In the genomic region with DNA sequence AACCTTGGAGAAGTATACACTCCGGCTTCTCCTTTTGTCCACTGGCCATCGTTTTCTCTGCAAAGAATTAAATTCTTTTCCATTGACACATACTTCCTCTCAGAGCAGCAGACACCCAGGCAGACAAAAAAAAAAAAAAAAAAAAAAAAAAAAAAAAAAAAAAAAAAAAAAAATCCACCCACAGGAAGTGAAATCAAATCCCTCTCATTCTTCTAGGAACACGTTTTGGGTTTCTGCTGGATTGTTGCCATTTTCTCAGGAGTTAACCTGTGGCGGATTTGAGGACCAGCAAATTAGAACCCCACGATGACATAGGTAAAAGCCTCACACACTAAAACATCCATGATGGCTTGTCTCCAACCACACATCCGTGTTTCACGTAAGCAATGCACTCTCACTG, we compare ENCODE assay signal across 32 mouse cellular contexts. TPM values are rescaled to one million over a fixed set of nuclear protein-coding genes. Genes with fewer than 3 reads are reported as not detected.
DNase-seq lines count a peak whose midpoint lies in the region; ATAC-seq and TF ChIP-seq lines count a peak whose summit lies in the region.
"Had no signal": no experiment of that assay in that cellular context is flagged by ENCODE, and none has a peak within 500 bp of the region (broad histone marks: within the 10 kb centered on the region; RNA-seq: fewer than 3 reads in every experiment).

No protein-coding gene starts in this region.

- H3K27me3 ChIP-seq in heart, embryonic 10.5 days (ENCODE audit: insufficient read depth, poor library complexity, severe bottlenecking): no peaks in the 10 kb centered on the region
- H3K27me3 ChIP-seq in kidney, postnatal 0 days (ENCODE audit: insufficient read depth, low read length): no peaks in the 10 kb centered on the region
- H3K27me3 ChIP-seq in thymus, adult 2 months (ENCODE audit: control insufficient read depth, insufficient read depth, low read length): no peaks in the 10 kb centered on the region
- H3K27me3 ChIP-seq: embryonic facial prominence, embryonic 13.5 days; forebrain, embryonic 12.5 days; hindbrain, embryonic 12.5 days; intestine, embryonic 15.5 days; liver, embryonic 13.5 days; midbrain, embryonic 15.5 days; neural tube, embryonic 13.5 days; Patski had no signal

- DNase-seq in heart, embryonic 10.5 days (ENCODE audit: low spot score): peak; percentile 48
- DNase-seq in heart, postnatal 14 days: no peak
- peak; percentile 16 for DNase-seq in kidney, postnatal 0 days (ENCODE audit: low spot score)
- DNase-seq in kidney, postnatal 36 days: no peak
- peak; percentile 65 for DNase-seq in Muller cell, postnatal 12 days (ENCODE audit: inconsistent ontology term)
- DNase-seq in embryo, embryonic 10 days (ENCODE audit: low spot score): no peak
- DNase-seq in thymus, adult 2 months: no peak
- DNase-seq: adrenal gland, postnatal 10 days; cerebellum, adult 11 months; cerebellum, adult 9-10 months; cerebellum, postnatal 36 days; embryo, embryonic 11 days; gastrocnemius, postnatal 25 days; kidney, adult 2 months; layer of hippocampus, postnatal 36 days; left cerebral cortex, postnatal 4 days; liver, embryonic 13.5 days; lung, adult 18-20 months; lung, postnatal 4 days; right cerebral cortex, postnatal 4 days; thymus, postnatal 4 days had no signal

- H3K4me2 ChIP-seq in kidney, postnatal 0 days (ENCODE audit: low read length): no peak overlapping the region
- H3K4me2 ChIP-seq: embryonic facial prominence, embryonic 13.5 days; forebrain, embryonic 12.5 days; hindbrain, embryonic 12.5 days; intestine, embryonic 15.5 days; liver, embryonic 13.5 days; midbrain, embryonic 15.5 days; neural tube, embryonic 13.5 days had no signal

- no peaks in the 10 kb centered on the region for H3K36me3 ChIP-seq in heart, embryonic 10.5 days
- H3K36me3 ChIP-seq in kidney, postnatal 0 days (ENCODE audit: insufficient read depth, low read length): no peaks in the 10 kb centered on the region
- H3K36me3 ChIP-seq in thymus, adult 2 months (ENCODE audit: control insufficient read depth, insufficient read depth, low read length): no peaks in the 10 kb centered on the region
- H3K36me3 ChIP-seq: embryonic facial prominence, embryonic 13.5 days; forebrain, embryonic 12.5 days; hindbrain, embryonic 12.5 days; intestine, embryonic 15.5 days; liver, embryonic 13.5 days; midbrain, embryonic 15.5 days; neural tube, embryonic 13.5 days had no signal

- intact Hi-C loops in heart, postnatal 14 days (cut with DNase I): no loop called here

- no peak for TF ChIP-seq CTCF in kidney, postnatal 0 days (IDR thresholded peaks at IDR 0.05; ENCODE audit: low read depth)
- no peak for TF ChIP-seq CTCF in thymus, adult 2 months (IDR thresholded peaks at IDR 0.05; ENCODE audit: borderline replicate concordance, control insufficient read depth, extremely low read depth, insufficient read depth, low read length, poor library complexity)

- ATAC-seq in kidney, postnatal 0 days (replicated peaks; ENCODE audit: low FRiP score, low read depth): no peak
- ATAC-seq: CD4-positive, CD25-positive, alpha-beta regulatory T cell, adult 4 months; hindbrain, postnatal 0 days; intestine, embryonic 15.5 days; lung, postnatal 0 days; midbrain, embryonic 15.5 days; Patski had no signal

- WGBS in heart, embryonic 10.5 days: 61% methylated on average over 7 of the region's 7 CpGs
- 52% methylated on average over 7 of the region's 7 CpGs for WGBS in kidney, postnatal 0 days
- WGBS in thymus, adult 2 months: 62% methylated on average over 7 of the region's 7 CpGs

- TF ChIP-seq POLR2A in thymus, adult 2 months (IDR thresholded peaks at IDR 0.05; ENCODE audit: control insufficient read depth, extremely low read depth, insufficient read depth, low read length, poor library complexity): no peak

- H3K4me3 ChIP-seq in heart, embryonic 10.5 days: no peak overlapping the region
- no peak overlapping the region for H3K4me3 ChIP-seq in kidney, postnatal 0 days (replicated peaks; ENCODE audit: low read depth, low read length)
- H3K4me3 ChIP-seq in thymus, adult 2 months (ENCODE audit: control insufficient read depth, insufficient read depth, low read length): no peak overlapping the region
- H3K4me3 ChIP-seq: embryonic facial prominence, embryonic 13.5 days; erythroblast, embryonic 14.5 days; forebrain, embryonic 12.5 days; hindbrain, embryonic 12.5 days; intestine, embryonic 15.5 days; liver, embryonic 13.5 days; midbrain, embryonic 15.5 days; neural tube, embryonic 13.5 days had no signal

- 0 out of 2 replicates have a peak, but pooled peaks cover 2% of the 10 kb centered on the region for H3K4me1 ChIP-seq in heart, embryonic 10.5 days
- no peaks in the 10 kb centered on the region for H3K4me1 ChIP-seq in kidney, postnatal 0 days (replicated peaks; ENCODE audit: insufficient read depth, low read length)
- H3K4me1 ChIP-seq in thymus, adult 2 months (replicated peaks; ENCODE audit: control insufficient read depth, insufficient read depth, low read length): no peaks in the 10 kb centered on the region
- H3K4me1 ChIP-seq: embryonic facial prominence, embryonic 13.5 days; forebrain, embryonic 12.5 days; hindbrain, embryonic 12.5 days; intestine, embryonic 15.5 days; liver, embryonic 13.5 days; midbrain, embryonic 15.5 days; neural tube, embryonic 13.5 days had no signal

- no peaks in the 10 kb centered on the region for H3K9me3 ChIP-seq in heart, embryonic 10.5 days
- H3K9me3 ChIP-seq in kidney, postnatal 0 days (replicated peaks; ENCODE audit: low read length): no peaks in the 10 kb centered on the region
- H3K9me3 ChIP-seq: embryonic facial prominence, embryonic 13.5 days; forebrain, embryonic 12.5 days; hindbrain, embryonic 12.5 days; intestine, embryonic 15.5 days; liver, embryonic 13.5 days; midbrain, embryonic 15.5 days; neural tube, embryonic 13.5 days had no signal

- no peak overlapping the region for H3K9ac ChIP-seq in kidney, postnatal 0 days (ENCODE audit: low read depth, low read length)
- H3K9ac ChIP-seq: embryonic facial prominence, embryonic 13.5 days; forebrain, embryonic 12.5 days; hindbrain, embryonic 12.5 days; intestine, embryonic 15.5 days; liver, embryonic 13.5 days; midbrain, embryonic 15.5 days; neural tube, embryonic 13.5 days had no signal

- 0 out of 2 replicates have a peak overlapping the region, but pooled peaks have one; percentile 16 for H3K27ac ChIP-seq in heart, embryonic 10.5 days
- H3K27ac ChIP-seq in kidney, postnatal 0 days: no peak overlapping the region
- H3K27ac ChIP-seq in thymus, adult 2 months (ENCODE audit: control insufficient read depth, insufficient read depth, low read length): no peak overlapping the region
- H3K27ac ChIP-seq: embryonic facial prominence, embryonic 13.5 days; forebrain, embryonic 12.5 days; hindbrain, embryonic 12.5 days; hindbrain, postnatal 0 days; intestine, embryonic 15.5 days; liver, embryonic 13.5 days; midbrain, embryonic 15.5 days; neural tube, embryonic 13.5 days had no signal

RNA-seq across cellular contexts. Expression of a gene that starts 37.1 kb away (rescaled TPM):
- 9.2 and 9.7 TPM in 2 replicates for polyA plus RNA-seq in heart, embryonic 10.5 days (2016; fragmentation: Nextera tagmentation; extraction: Ambion mirVana)
- total RNA-seq in heart, postnatal 14 days (2021): 10 to 100 TPM; 51.5 to 53.5 TPM
- 29.6 and 30.9 TPM in 2 replicates for polyA plus RNA-seq in kidney, postnatal 0 days (2015; fragmentation: Nextera tagmentation; extraction: Ambion mirVana)
- polyA plus RNA-seq in thymus, adult 2 months (2012; rRNA removed): 2.4 and 2.9 TPM in 2 replicates
- polyA plus RNA-seq: CD4-positive, CD25-positive, alpha-beta regulatory T cell, adult 4 months; erythroblast, embryonic 14.5 days had no signal

RNA-seq across cellular contexts. Expression of a gene that starts 37.3 kb away (rescaled TPM):
- polyA plus RNA-seq in heart, embryonic 10.5 days (2016; fragmentation: Nextera tagmentation; extraction: Ambion mirVana): 29.2 and 30.1 TPM in 2 replicates
- total RNA-seq in heart, postnatal 14 days (2021): 10 to 100 TPM; 49.4 to 51.3 TPM
- 41.6 and 45.5 TPM in 2 replicates for polyA plus RNA-seq in kidney, postnatal 0 days (2015; fragmentation: Nextera tagmentation; extraction: Ambion mirVana)
- 47.6 and 75.4 TPM in 2 replicates for polyA plus RNA-seq in thymus, adult 2 months (2012; rRNA removed)

Comparison
In these comparisons a context has a peak if more than half of its experiments do, and no peak if none do; other contexts are left out.
1. DNase-seq: peak in heart, embryonic 10.5 days (single experiment), kidney, postnatal 0 days (single experiment) and Muller cell, postnatal 12 days (single experiment); none in heart, postnatal 14 days (0 of 2), kidney, postnatal 36 days (0 of 2), embryo, embryonic 10 days (single experiment) and thymus, adult 2 months (single experiment).